Mouse (Mus musculus): ENCODE data around the gene Parvb. TPM values are rescaled to one million over a fixed set of nuclear protein-coding genes. Genes with fewer than 3 reads are reported as not detected.

Parvb gene
- polyA plus RNA-seq, 1 experiment from 2014 or later: 6.0 TPM

DNA sequence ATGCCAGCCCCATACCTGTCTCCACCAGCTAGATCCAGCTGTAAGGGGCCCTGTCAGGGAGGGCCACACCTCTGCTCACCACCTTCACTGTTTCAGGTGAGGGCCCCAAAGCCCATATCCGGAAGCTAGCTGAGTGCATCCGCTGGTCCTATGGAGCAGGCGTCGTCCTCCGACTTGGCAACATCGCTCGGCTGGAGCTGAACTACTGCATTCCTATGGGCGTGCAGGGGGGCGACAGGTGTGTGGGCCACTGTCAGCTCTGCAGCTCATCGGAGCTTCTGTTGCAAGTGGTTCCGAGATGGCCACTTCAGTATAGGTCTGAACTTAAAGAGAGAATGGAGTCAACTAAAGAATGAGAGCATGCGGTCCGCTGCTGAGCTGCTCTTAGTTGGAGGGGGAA is 20.9 kb upstream of the Parvb start:
- no peaks in the 10 kb centered on the region for H3K9me3 ChIP-seq (ENCODE audit: low read length)
- peaks cover 24% of the 10 kb centered on the region for H3K4me1 ChIP-seq (ENCODE audit: insufficient read depth)
- no peak for ATAC-seq
- WGBS (ENCODE audit: insufficient replicate concordance): 93% methylated on average over 13 of the region's 13 CpGs
- no peak overlapping the region for H3K4me3 ChIP-seq (ENCODE audit: low read depth, low read length)
- H3K9ac ChIP-seq (replicated peaks): no peak overlapping the region
- no peak overlapping the region for H3K4me2 ChIP-seq (ENCODE audit: low read depth, low read length)
- peaks cover 57% of the 10 kb centered on the region for H3K36me3 ChIP-seq (replicated peaks; ENCODE audit: insufficient read depth, low read length)
- no peaks in the 10 kb centered on the region for H3K27me3 ChIP-seq (ENCODE audit: insufficient read depth, low read length)
- TF ChIP-seq EP300 (IDR thresholded peaks at IDR 0.05; ENCODE audit: low read depth) (no peak), CTCF (IDR thresholded peaks at IDR 0.05; ENCODE audit: low read depth) (no peak)
- DNase-seq: no peak
- 0 out of 2 replicates have a peak overlapping the region, but pooled peaks have one; percentile 83 for H3K27ac ChIP-seq (ENCODE audit: low read depth)

DNA sequence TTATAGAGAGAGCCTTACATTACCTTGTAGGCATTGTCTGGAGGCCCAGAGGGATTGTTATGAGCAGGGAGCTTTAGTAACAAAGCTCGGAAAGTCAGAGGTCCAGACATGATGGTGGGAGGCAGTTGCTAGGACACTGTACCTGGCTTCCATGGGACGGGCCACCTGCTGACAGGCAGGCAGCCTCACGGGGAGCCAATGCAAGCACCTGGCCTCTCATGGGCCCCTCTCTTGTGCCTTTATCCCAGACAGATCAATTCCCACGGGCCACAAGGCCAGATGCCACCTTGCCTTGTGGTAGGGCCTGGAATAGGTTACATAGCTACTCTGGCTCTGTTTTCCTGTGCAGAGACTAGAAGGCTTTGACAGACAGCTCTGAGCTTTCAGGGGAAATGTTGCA is 20.3 kb upstream of the Parvb start:
- H3K4me1 ChIP-seq (ENCODE audit: insufficient read depth): peaks cover 30% of the 10 kb centered on the region

DNA sequence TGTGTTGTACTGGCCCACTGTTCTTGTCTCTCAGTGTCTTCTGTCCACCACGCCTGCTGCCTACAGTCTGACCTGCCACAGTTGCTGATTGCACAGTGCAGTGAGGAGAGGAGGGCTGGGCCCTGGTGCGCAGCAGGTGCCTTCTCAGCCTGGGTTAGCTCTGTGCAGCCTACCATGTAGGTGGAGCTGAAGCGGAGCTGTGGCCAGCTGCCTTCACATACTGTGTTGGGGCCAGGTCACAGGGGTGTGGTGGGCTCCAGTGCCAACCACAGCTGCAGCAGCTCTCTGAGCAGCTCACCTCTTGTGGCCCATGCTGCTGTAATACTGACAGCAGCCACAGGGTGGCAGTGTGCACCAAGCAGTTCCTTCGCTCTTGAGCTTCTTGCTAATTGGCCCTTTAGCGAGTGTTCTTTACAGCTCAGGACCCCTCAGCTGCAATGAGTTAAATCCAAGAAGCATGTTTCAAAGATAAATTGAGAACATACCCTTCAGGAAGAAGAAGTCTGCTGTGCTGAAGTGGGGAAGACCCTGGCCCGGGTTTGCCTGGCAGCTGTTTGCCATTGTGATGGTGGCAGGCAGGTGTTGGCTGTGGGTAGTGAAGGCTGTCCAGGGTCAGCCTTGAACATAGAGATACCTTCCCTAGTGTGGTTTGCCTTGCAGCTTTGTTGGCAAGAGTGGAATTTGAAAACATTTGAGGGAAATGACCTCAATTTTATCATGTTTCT is 19.6 kb upstream of the Parvb start:
- DNase-seq (peak; percentile 91), ATAC-seq (peak; percentile 41)
- TF ChIP-seq CTCF (IDR thresholded peaks at IDR 0.05; ENCODE audit: low read depth) (peak; percentile 99), EP300 (IDR thresholded peaks at IDR 0.05; ENCODE audit: low read depth) (no peak)
- no peaks in the 10 kb centered on the region for H3K9me3 ChIP-seq (ENCODE audit: low read length)
- H3K4me1 ChIP-seq (ENCODE audit: insufficient read depth): peaks cover 34% of the 10 kb centered on the region
- no peaks in the 10 kb centered on the region for H3K27me3 ChIP-seq (ENCODE audit: insufficient read depth, low read length)
- no peak overlapping the region for H3K27ac ChIP-seq (ENCODE audit: low read depth)
- no peak overlapping the region for H3K9ac ChIP-seq (replicated peaks)
- H3K36me3 ChIP-seq (replicated peaks; ENCODE audit: insufficient read depth, low read length): peaks cover 49% of the 10 kb centered on the region
- H3K4me3 ChIP-seq (ENCODE audit: low read depth, low read length): no peak overlapping the region
- no peak overlapping the region for H3K4me2 ChIP-seq (ENCODE audit: low read depth, low read length)
- 41% methylated on average over 6 of the region's 6 CpGs for WGBS (ENCODE audit: insufficient replicate concordance)

More for the DNA sequence above, 20.3 kb upstream of the Parvb start:
- DNase-seq (no peak), ATAC-seq (no peak)
- Histone ChIP-seq H3K36me3 (replicated peaks; ENCODE audit: insufficient read depth, low read length) (peaks cover 51% of the 10 kb centered on the region), H3K4me3 (ENCODE audit: low read depth, low read length) (no peak overlapping the region), H3K27ac (ENCODE audit: low read depth) (no peak overlapping the region), H3K4me2 (ENCODE audit: low read depth, low read length) (no peak overlapping the region), H3K9me3 (ENCODE audit: low read length) (no peaks in the 10 kb centered on the region), H3K9ac (replicated peaks) (no peak overlapping the region), H3K27me3 (ENCODE audit: insufficient read depth, low read length) (no peaks in the 10 kb centered on the region)
- 72% methylated on average over 4 of the region's 4 CpGs for WGBS (ENCODE audit: insufficient replicate concordance)
- TF ChIP-seq EP300 (IDR thresholded peaks at IDR 0.05; ENCODE audit: low read depth) (no peak), CTCF (IDR thresholded peaks at IDR 0.05; ENCODE audit: low read depth) (no peak)

DNA sequence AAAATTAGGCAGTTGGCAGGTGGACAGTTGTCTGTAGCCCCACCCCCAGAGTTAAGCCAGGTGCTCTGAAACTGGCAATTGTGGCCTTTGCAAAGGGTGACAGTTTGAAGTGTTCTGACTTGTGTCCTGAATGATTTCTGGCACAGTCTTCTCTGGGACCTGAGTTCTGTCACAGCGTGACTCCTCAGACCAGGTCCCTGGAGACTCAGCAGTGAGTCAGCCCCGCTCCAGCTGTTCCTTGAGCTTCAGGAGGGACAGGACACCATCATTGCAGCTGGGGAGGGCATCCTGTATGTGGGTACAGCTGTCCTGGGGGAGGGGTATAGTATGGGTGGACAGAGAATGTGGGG is 19.1 kb upstream of the Parvb start:
- DNase-seq (peak; percentile 49), ATAC-seq (no peak; the same call in 1 of the 2 replicates)
- no peaks in the 10 kb centered on the region for H3K27me3 ChIP-seq (ENCODE audit: insufficient read depth, low read length)
- H3K9ac ChIP-seq (replicated peaks): no peak overlapping the region
- TF ChIP-seq EP300 (IDR thresholded peaks at IDR 0.05; ENCODE audit: low read depth): no peak
- TF ChIP-seq CTCF (IDR thresholded peaks at IDR 0.05; ENCODE audit: low read depth): no peak
- no peak overlapping the region for H3K4me3 ChIP-seq (ENCODE audit: low read depth, low read length)
- H3K4me2 ChIP-seq (ENCODE audit: low read depth, low read length): no peak overlapping the region
- no peak overlapping the region for H3K27ac ChIP-seq (ENCODE audit: low read depth)
- peaks cover 45% of the 10 kb centered on the region for H3K36me3 ChIP-seq (replicated peaks; ENCODE audit: insufficient read depth, low read length)
- 86% methylated on average over 2 of the region's 2 CpGs for WGBS (ENCODE audit: insufficient replicate concordance)
- H3K9me3 ChIP-seq (ENCODE audit: low read length): no peaks in the 10 kb centered on the region
- peaks cover 34% of the 10 kb centered on the region for H3K4me1 ChIP-seq (ENCODE audit: insufficient read depth)

DNA sequence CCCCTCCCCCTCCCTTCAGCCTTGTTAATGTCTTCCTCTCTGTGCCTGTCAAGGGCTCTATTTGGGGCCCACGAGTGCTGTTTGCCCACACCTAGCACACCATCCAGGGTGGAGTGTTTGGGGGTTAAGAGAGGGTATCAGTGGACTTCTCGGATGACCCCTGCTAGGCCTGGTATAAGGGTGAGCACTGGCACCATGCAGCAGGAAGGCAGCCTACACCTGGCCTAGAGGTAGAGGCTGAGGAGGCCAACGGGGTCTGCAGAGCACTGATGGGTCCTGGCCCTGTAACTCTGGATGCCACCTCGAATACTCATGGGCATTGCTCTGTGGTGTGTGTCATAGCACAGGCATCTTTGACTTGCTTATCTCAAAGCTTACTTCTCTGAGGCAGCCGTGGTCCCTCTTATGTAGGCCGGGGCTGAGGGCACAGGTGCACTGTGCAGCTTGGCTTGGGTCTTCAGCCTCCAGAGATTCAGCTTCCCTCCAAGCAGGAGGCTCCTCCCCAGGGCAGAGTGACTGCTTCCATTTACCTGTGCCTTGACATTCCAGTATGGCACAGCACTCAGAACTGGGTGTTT is 18.6 kb upstream of the Parvb start:
- Histone ChIP-seq H3K4me2 (ENCODE audit: low read depth, low read length) (no peak overlapping the region), H3K36me3 (replicated peaks; ENCODE audit: insufficient read depth, low read length) (peaks cover 41% of the 10 kb centered on the region), H3K27me3 (ENCODE audit: insufficient read depth, low read length) (no peaks in the 10 kb centered on the region), H3K4me3 (ENCODE audit: low read depth, low read length) (no peak overlapping the region), H3K9me3 (ENCODE audit: low read length) (no peaks in the 10 kb centered on the region), H3K9ac (replicated peaks) (no peak overlapping the region), H3K27ac (ENCODE audit: low read depth) (no peak overlapping the region), H3K4me1 (ENCODE audit: insufficient read depth) (peaks cover 37% of the 10 kb centered on the region)
- DNase-seq (no peak), ATAC-seq (no peak)
- WGBS (ENCODE audit: insufficient replicate concordance): 79% methylated on average over 6 of the region's 6 CpGs
- TF ChIP-seq CTCF (IDR thresholded peaks at IDR 0.05; ENCODE audit: low read depth) (no peak), EP300 (IDR thresholded peaks at IDR 0.05; ENCODE audit: low read depth) (no peak)

DNA sequence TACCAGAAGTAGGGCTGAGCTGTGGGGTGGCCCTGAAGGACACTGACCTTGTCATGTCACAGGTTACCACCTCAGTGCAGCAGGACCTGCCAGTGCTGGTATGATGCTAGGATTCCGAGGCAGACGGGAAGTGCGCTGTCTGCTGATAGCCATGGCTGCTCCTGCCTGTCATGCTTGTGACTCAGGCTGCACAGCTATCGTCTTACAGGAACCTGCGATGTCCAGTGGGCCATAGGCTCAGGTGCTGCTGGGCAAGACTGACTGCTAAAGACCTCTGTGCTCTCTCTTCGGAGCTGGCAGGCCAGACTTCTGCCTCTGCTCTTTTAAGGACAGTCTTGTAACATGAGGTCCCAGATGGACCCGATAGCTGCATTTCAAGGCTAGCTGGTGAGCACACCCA is 17.4 kb upstream of the Parvb start:
- H3K36me3 ChIP-seq (replicated peaks; ENCODE audit: insufficient read depth, low read length): peaks cover 40% of the 10 kb centered on the region
- H3K4me1 ChIP-seq (ENCODE audit: insufficient read depth): peaks cover 30% of the 10 kb centered on the region
- H3K4me2 ChIP-seq (ENCODE audit: low read depth, low read length): no peak overlapping the region
- H3K27me3 ChIP-seq (ENCODE audit: insufficient read depth, low read length): no peaks in the 10 kb centered on the region
- no peak overlapping the region for H3K27ac ChIP-seq (ENCODE audit: low read depth)
- H3K9me3 ChIP-seq (ENCODE audit: low read length): no peaks in the 10 kb centered on the region
- no peak for TF ChIP-seq CTCF (IDR thresholded peaks at IDR 0.05; ENCODE audit: low read depth)
- TF ChIP-seq EP300 (IDR thresholded peaks at IDR 0.05; ENCODE audit: low read depth): no peak
- no peak overlapping the region for H3K9ac ChIP-seq (replicated peaks)
- ATAC-seq (no peak), DNase-seq (no peak)
- 85% methylated on average over 7 of the region's 7 CpGs for WGBS (ENCODE audit: insufficient replicate concordance)
- no peak overlapping the region for H3K4me3 ChIP-seq (ENCODE audit: low read depth, low read length)
